Mouse (Mus musculus) neural tube, embryonic 11.5 days (tissue): Measurements from ENCODE around the gene Fam78b. TPM values are rescaled to one million over a fixed set of nuclear protein-coding genes. Genes with fewer than 3 reads are reported as not detected.

Experiments used
- ATAC-seq: fragments of 200-750 bp; cut with Nextera tagmentation; 2 replicates; pipeline ENCODE4 v1.8.0; 2017; ENCODE audit warnings: moderate number of reproducible peaks, mild to moderate bottlenecking, moderate TSS enrichment, moderate library complexity; ENCODE audit not compliant: insufficient read depth, low FRiP score, low TSS enrichment
- DNase-seq: peaks from one replicate; pipeline ENCODE4 v3.0.0-alpha.2; 2015; ENCODE audit warnings: low spot score
- H3K27ac ChIP-seq: fragments of 300-500 bp; sonication (generic); 2 replicates; pipeline ENCODE4 v1.5.1; 2014; ENCODE audit warnings: low read depth, mild to moderate bottlenecking, low read length
- H3K27me3 ChIP-seq: fragments of 300-500 bp; sonication (generic); 2 replicates; pipeline ENCODE4 v1.6.1; 2014; ENCODE audit warnings: mild to moderate bottlenecking, low read length, mixed read lengths; ENCODE audit not compliant: control insufficient read depth, insufficient read depth
- H3K36me3 ChIP-seq: fragments of 300-500 bp; sonication (generic); 2 replicates; pipeline ENCODE4 v1.6.1; 2014; ENCODE audit warnings: mild to moderate bottlenecking, low read length, moderate library complexity, mixed read lengths; ENCODE audit not compliant: control insufficient read depth, insufficient read depth
- H3K4me1 ChIP-seq: fragments of 300-500 bp; sonication (generic); 2 replicates; pipeline ENCODE4 v1.6.1; 2014; ENCODE audit warnings: low read length, mixed read lengths; ENCODE audit not compliant: control insufficient read depth, insufficient read depth
- H3K4me2 ChIP-seq: fragments of 300-500 bp; sonication (generic); 2 replicates; pipeline ENCODE4 v1.6.1; 2014; ENCODE audit warnings: low read depth, mild to moderate bottlenecking, moderate library complexity
- H3K4me3 ChIP-seq: fragments of 300-500 bp; sonication (generic); 2 replicates; pipeline ENCODE4 v1.5.1; 2014; ENCODE audit warnings: low read depth, low read length
- H3K9ac ChIP-seq: fragments of 300-500 bp; sonication (generic); 2 replicates; pipeline ENCODE4 v1.6.1; 2014; ENCODE audit warnings: mild to moderate bottlenecking, low read length
- H3K9me3 ChIP-seq: fragments of 300-500 bp; sonication (generic); 2 replicates; pipeline ENCODE4 v1.6.1; 2016; ENCODE audit warnings: low read length; ENCODE audit not compliant: control insufficient read depth
- WGBS: fragments of 180-500 bp; shearing (Covaris S2); extraction: QIAGEN DNeasy Blood & Tissue Kit; methylation state at CpG from one replicate; pipeline ENCODE4 v1.1.7; 2014; 5-methylcytosine and 5-hydroxymethylcytosine counted together
- polyA plus RNA-seq: library from polyadenylated mRNA; unstranded; fragments of >200 nt; fragmentation: Nextera tagmentation; extraction: Ambion mirVana; gene quantifications from 2 replicates; pipeline ENCODE4 v1.2.1, GENCODE M21; 2014

Fam78b gene
- polyA plus RNA-seq: 10.8 and 14.5 TPM in 2 replicates

DNA sequence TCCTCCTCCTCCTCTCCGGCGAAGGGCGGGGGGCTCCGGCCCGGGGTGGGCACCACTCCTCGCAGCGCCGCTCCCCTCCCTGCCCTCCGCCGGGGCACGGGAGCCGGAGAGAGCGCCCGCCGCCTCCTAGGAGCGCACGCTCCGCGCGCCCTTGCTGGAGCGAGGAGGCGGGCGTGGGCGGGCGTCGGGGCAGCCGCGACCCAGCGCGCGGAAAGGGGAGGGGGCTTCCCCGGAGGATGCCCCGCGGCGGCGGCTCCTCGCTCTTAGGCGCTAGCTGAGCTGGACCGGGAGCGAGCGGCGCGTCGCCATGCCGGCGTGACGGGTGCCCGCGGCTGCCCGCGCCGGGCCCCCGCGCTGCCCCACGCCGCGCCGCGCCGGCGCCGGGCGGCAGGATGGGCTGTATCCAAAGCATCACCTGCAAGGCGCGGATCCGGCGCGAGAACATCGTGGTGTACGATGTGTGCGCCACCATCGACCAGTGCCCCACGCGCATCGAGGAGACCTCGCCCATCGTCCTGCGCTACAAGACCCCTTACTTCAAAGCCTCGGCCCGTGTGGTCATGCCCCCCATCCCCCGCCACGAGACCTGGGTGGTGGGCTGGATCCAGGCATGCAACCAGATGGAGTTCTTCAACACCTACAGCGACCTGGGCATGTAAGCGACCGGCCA lies at the start of gene Fam78b:
Fam78b (plus strand) TSS at position 244 of the 670 bp plus-strand sequence.
- H3K36me3 ChIP-seq: no peaks in the 10 kb centered on the region
- peak within 1 kb of the TSS; percentile 83 for H3K9ac ChIP-seq
- no peaks in the 10 kb centered on the region for H3K4me1 ChIP-seq
- DNase-seq (peak; percentile 34), ATAC-seq (peak; percentile 67)
- no peaks in the 10 kb centered on the region for H3K9me3 ChIP-seq
- peak within 1 kb of the TSS; percentile 92 for H3K4me2 ChIP-seq
- peak within 1 kb of the TSS; percentile 82 for H3K27ac ChIP-seq
- WGBS: under 1% methylated on average over 64 of the region's 85 CpGs
- peak within 1 kb of the TSS; percentile 80 for H3K4me3 ChIP-seq
- 0 out of 2 replicates have a peak, but pooled peaks cover 4% of the 10 kb centered on the region for H3K27me3 ChIP-seq

DNA sequence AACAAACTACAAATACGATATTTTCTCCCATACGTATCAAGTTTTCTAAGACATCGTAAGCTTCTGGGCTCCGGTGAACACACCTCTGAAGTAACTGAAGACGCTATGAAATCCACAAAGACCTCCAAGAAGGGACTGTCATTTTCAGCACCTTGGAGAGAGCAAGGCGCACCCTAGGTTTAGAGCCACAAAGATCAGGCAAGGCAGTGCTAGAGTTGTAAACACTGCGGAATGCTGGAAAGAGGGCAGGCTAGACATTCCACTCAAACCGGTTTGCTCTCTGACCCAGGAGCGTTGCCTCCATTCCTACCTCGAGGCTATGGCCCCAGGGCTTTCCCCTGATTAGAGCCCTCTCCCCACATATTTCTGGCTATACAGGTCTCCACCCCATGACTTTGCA lies 36.7 kb upstream of the Fam78b start:
- WGBS: 32% methylated on average over 10 of the region's 10 CpGs

DNA sequence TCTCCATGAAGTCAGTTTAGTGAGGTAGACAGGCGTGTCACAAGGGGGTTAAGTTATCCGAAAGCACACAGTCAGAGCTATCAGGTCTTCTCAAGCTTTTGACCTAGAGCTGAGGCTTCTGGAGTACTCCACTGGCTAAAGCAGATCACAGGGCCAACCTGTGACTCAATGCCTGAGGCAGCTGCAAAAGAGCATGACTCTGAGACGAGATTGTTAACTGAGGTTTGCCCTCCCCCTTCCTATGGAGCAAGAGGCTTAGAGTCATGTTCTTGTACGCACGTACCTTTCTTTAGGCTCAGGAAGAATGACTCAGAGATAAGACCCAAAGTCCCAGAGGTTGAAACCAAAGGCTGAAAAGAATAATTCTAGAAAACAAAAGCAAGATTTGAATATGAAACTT lies 32.9 kb upstream of the Fam78b start:
- WGBS: 84% methylated on average over 5 of the region's 5 CpGs
- H3K9ac ChIP-seq: no peak overlapping the region

More for the DNA sequence above, 36.7 kb upstream of the Fam78b start:
- Histone ChIP-seq H3K4me2 (no peak overlapping the region), H3K9ac (no peak overlapping the region), H3K4me3 (no peak overlapping the region), H3K9me3 (no peaks in the 10 kb centered on the region), H3K27ac (no peak overlapping the region), H3K4me1 (no peaks in the 10 kb centered on the region), H3K27me3 (no peaks in the 10 kb centered on the region), H3K36me3 (no peaks in the 10 kb centered on the region)
- peak; percentile 26 for DNase-seq
- ATAC-seq: no peak

DNA sequence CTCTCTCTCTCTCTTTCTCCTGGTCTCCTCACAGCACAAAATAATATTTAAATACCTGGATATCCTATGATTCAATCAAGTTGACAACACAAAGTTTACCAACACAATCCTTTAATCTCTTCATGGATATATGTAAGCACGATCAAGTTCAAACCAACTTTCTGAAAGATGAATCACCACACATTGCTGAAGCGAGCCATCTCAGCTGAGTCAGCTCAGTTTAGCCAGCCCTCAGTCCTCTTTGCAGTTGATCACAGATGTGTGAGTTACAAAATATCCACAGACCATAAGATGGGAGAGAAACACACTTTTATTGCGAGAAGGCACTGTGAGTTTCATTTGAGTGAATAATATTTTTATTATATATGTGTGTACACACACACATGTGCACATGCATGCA lies 27.5 kb upstream of the Fam78b start:
- Histone ChIP-seq H3K9ac (no peak overlapping the region), H3K27me3 (no peaks in the 10 kb centered on the region), H3K4me1 (no peaks in the 10 kb centered on the region), H3K9me3 (no peaks in the 10 kb centered on the region), H3K4me2 (no peak overlapping the region), H3K4me3 (no peak overlapping the region), H3K36me3 (no peaks in the 10 kb centered on the region), H3K27ac (no peak overlapping the region)
- DNase-seq: no peak
- no peak for ATAC-seq
- 89% methylated on average over 3 of the region's 3 CpGs for WGBS

More for the DNA sequence above, 32.9 kb upstream of the Fam78b start:
- Histone ChIP-seq H3K36me3 (no peaks in the 10 kb centered on the region), H3K27me3 (no peaks in the 10 kb centered on the region), H3K4me3 (no peak overlapping the region), H3K27ac (no peak overlapping the region), H3K9me3 (no peaks in the 10 kb centered on the region), H3K4me1 (no peaks in the 10 kb centered on the region), H3K4me2 (no peak overlapping the region)
- ATAC-seq (no peak), DNase-seq (no peak)

DNA sequence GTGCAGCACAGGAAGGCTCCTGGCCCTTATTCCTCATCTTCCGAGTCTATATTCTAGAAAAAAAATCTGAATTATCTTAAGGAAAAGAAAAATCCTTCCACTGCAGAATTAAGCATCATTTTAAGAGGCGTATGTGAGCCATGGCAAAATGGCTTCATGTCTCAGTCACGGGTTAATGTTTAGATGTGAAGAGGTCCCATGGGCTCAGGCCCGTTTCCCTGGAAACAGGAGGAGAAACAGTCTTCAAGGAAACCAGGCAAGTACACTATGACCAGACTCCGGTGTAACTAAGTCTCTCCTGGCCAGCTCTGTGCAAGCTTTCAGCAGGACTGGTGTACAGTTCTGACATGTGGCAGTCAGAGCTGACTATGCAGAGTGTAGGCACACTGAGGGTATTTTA lies 22.6 kb upstream of the Fam78b start:
- no peaks in the 10 kb centered on the region for H3K36me3 ChIP-seq
- no peak overlapping the region for H3K9ac ChIP-seq
- no peak for DNase-seq
- WGBS: 80% methylated on average over 5 of the region's 5 CpGs
- H3K4me1 ChIP-seq: no peaks in the 10 kb centered on the region
- no peak overlapping the region for H3K4me2 ChIP-seq
- ATAC-seq: no peak
- no peak overlapping the region for H3K27ac ChIP-seq
- H3K4me3 ChIP-seq: no peak overlapping the region
- H3K27me3 ChIP-seq: no peaks in the 10 kb centered on the region
- no peaks in the 10 kb centered on the region for H3K9me3 ChIP-seq

DNA sequence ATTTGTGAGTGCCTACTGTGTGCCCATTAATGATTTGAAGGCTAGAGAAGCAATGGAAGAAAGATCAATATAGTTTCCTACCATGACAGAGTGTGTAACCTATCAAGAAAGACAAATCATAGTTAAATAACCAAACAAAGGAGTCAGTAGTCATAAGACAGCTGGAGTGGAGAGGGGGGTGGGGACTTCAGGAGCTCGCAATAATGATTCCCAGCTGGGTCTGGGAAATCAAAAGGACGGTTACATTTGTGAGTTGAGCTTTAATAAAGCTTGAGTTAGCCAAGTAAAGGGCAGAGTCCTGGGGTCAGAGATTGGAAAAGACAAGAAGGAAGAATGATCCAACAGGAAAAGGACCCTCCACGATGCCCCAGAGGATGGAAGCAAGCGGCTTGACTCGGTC lies 7.0 kb upstream of the Fam78b start:
- H3K9ac ChIP-seq: no peak overlapping the region

DNA sequence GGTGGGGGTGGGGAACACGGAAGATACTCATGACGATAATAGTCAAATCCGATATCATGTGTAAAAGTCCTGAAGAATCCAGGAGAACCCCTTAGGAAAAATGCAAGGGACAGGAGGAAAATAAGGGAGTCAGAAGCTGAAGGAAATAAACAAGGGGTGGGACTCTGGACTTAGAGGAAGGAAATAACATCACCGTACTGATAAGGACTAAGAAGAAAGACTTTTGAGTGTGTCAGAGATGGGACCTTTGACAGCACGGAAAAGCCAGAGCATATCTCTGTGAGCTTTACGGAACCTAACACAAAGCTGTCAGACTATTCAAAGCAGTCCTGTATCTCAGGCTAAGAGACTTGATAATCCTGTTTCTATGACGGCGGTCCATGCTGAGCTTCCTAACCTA lies 5.0 kb upstream of the Fam78b start:
- no peaks in the 10 kb centered on the region for H3K36me3 ChIP-seq
- no peak overlapping the region for H3K27ac ChIP-seq
- H3K4me2 ChIP-seq: no peak overlapping the region
- ATAC-seq: no peak
- no peak for DNase-seq
- H3K27me3 ChIP-seq: no peaks in the 10 kb centered on the region
- H3K9me3 ChIP-seq: no peaks in the 10 kb centered on the region
- H3K4me3 ChIP-seq: no peak overlapping the region
- no peak overlapping the region for H3K9ac ChIP-seq
- WGBS: 92% methylated on average over 8 of the region's 8 CpGs
- H3K4me1 ChIP-seq: no peaks in the 10 kb centered on the region

More for the DNA sequence above, 7.0 kb upstream of the Fam78b start:
- WGBS: 62% methylated on average over 5 of the region's 5 CpGs
- H3K4me3 ChIP-seq: no peak overlapping the region
- H3K27ac ChIP-seq: no peak overlapping the region
- no peak overlapping the region for H3K4me2 ChIP-seq
- H3K9me3 ChIP-seq: no peaks in the 10 kb centered on the region
- no peaks in the 10 kb centered on the region for H3K27me3 ChIP-seq
- DNase-seq (no peak), ATAC-seq (no peak)
- H3K4me1 ChIP-seq: no peaks in the 10 kb centered on the region
- no peaks in the 10 kb centered on the region for H3K36me3 ChIP-seq

DNA sequence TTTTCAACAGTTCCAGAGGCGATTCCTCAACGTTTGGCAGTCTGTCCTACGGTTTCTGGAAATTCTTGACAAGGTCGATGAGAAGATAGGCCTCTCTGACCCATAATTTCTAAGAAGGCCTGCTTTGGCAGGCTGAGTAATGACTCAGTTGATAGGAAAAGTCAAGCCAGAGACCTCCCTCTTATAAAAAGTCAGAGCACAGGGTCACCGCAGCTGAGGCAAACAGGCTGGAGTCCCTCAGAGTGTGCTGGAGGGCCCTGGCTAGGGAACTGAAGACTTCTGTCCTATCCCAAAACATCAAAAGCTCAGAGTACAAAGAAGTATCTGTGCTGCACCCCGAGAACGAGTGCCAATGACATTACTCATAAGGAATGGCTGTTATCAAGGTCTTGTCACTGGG lies 4.4 kb upstream of the Fam78b start:
- H3K9ac ChIP-seq: no peak overlapping the region
- 70% methylated on average over 7 of the region's 7 CpGs for WGBS
- no peak overlapping the region for H3K4me3 ChIP-seq
- no peaks in the 10 kb centered on the region for H3K36me3 ChIP-seq
- ATAC-seq: no peak
- no peak overlapping the region for H3K27ac ChIP-seq
- no peaks in the 10 kb centered on the region for H3K9me3 ChIP-seq
- H3K4me1 ChIP-seq: no peaks in the 10 kb centered on the region
- no peaks in the 10 kb centered on the region for H3K27me3 ChIP-seq
- no peak for DNase-seq
- H3K4me2 ChIP-seq: no peak overlapping the region

DNA sequence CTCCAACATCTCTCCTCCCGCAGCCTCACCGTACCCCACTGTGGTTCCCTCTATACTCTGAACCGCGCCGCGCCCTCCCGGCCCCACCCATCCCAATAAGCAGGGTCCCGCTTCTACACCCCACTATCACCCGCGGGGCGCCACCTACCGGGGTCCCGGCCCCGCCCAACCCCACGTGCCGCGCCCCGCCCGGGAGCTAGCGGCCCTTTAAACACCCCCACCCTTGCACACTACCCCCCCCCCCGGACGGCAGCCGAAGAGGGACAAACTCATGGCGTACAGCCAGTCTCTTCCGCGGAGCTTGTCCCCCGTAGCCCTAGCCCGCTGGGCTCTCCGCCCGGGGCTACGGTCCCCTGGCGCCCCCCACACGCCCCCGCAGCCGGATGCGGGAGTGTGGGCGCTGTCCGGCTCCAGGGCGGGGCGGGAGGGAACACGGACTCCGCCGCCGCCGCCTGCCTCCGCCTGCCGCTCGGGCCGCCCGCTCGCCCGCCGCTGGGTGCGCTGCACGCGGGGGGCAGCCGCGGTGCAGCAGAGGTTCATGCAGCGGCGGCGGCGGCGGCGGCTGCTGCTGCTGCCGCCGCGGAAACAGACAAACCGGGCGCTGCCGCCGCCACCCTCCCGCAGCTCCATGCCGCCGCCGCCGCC lies 566 bp upstream of the Fam78b start:
- Histone ChIP-seq H3K27me3 (0 out of 2 replicates have a peak, but pooled peaks cover 4% of the 10 kb centered on the region), H3K4me3 (peak overlapping the region; percentile 80), H3K27ac (peak overlapping the region; percentile 82), H3K9ac (peak overlapping the region; percentile 83), H3K4me1 (no peaks in the 10 kb centered on the region), H3K36me3 (no peaks in the 10 kb centered on the region), H3K4me2 (peak overlapping the region; percentile 92), H3K9me3 (no peaks in the 10 kb centered on the region)
- peak; percentile 85 for DNase-seq
- under 1% methylated on average over 40 of the region's 76 CpGs for WGBS
- ATAC-seq: peak; percentile 79
